Mouse (Mus musculus): Measurements from ENCODE around the gene Dnaja3.

DNA sequence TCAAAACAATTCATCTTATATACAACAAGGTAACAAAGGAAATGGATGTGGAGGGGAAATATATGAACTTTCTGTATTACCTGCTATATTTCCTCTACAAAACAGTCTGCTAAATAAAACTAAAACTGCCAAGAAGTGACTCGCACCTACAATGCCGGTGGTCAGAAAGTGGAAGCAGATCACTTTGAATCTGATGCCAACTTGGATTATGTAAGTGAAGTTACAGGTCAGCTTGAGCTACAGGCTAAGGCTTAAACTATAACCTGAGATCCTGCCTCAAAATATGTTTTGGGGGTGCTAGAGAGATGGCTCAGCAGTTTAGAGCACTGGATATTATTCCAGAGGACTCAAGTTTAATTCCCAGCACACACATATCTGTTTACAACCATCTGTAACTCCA is 25.9 kb downstream of the Dnaja3 start:
- TF ChIP-seq POLR2A (IDR thresholded peaks at IDR 0.05; ENCODE audit: borderline replicate concordance, insufficient read depth, low read length): no peak
- no peak for TF ChIP-seq CTCF (IDR thresholded peaks at IDR 0.05; ENCODE audit: borderline replicate concordance, insufficient read depth, low read depth, low read length)

All from cerebellum, adult 2 months (tissue).